Mouse (Mus musculus) myocyte (in vitro differentiated cells): ENCODE results near the gene Afp.

Source experiments
- MYOD1 ChIP-seq, 3 experiments: IDR thresholded peaks; one replicate each; pipeline ENCODE4 v1.6.1; 2011; ENCODE audit warnings: control low read depth in 2 of 3, low read depth in 2 of 3, mild to moderate bottlenecking in 2 of 3, moderate library complexity in 1 of 3; ENCODE audit not compliant: insufficient read length in 2 of 3, control insufficient read depth in 1 of 3
- POLR2A ChIP-seq: IDR thresholded peaks from one replicate; pipeline ENCODE4 v1.6.1; 2011; ENCODE audit warnings: low read depth, mild to moderate bottlenecking, control low read depth, moderate library complexity; ENCODE audit not compliant: insufficient read length
- REST ChIP-seq: IDR thresholded peaks from one replicate; pipeline ENCODE4 v1.6.1; 2011; ENCODE audit warnings: mild to moderate bottlenecking, control low read depth, moderate library complexity; ENCODE audit not compliant: insufficient read depth, insufficient read length
- USF1 ChIP-seq: IDR thresholded peaks from one replicate; pipeline ENCODE4 v1.6.1; 2011; ENCODE audit warnings: low read depth, mild to moderate bottlenecking, control low read depth, moderate library complexity

DNA sequence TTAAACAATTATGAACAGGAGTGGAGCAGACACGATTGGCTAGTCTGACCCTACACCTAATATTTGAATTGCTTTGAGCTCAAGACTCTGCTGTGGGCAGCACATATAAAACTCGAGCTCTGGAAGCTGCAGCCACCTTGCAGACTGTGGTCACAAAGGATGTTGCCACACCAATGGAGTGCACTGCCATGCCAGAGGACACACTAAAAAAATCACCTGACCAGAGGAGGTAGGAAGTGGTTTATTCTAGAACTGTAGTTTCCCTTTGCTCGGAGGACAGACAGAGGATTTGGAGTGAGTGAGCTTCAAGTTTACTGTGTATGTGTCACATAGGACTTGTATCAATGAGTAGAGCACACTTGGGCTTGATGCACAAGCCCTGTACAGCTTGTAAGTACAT lies 65.5 kb downstream of the Afp start:
- TF ChIP-seq USF1 = no peak
- no peak for TF ChIP-seq POLR2A
- TF ChIP-seq MYOD1 (IDR thresholded peaks at IDR 0.05; ENCODE audit: control insufficient read depth in 1 of 3, insufficient read length in 2 of 3, low read depth in 2 of 3) = no peak
- TF ChIP-seq REST = no peak
